Mouse (Mus musculus) CH12.LX (cell line): ENCODE data around the gene Zfp950. TPM values are rescaled to one million over a fixed set of nuclear protein-coding genes. Genes with fewer than 3 reads are reported as not detected.

Experiments used
- DNase-seq: peaks from one replicate; pipeline ENCODE4 v3.0.0-alpha.2; 2013; ENCODE audit errors: extremely low read depth
- H3K27ac ChIP-seq: 2 replicates; pipeline ENCODE4 v1.5.1; 2012; ENCODE audit warnings: low read depth, mild to moderate bottlenecking, control low read depth, moderate library complexity; ENCODE audit not compliant: insufficient read depth
- H3K27me3 ChIP-seq: replicated peaks from 2 replicates; pipeline ENCODE3; 2012; ENCODE audit warnings: inconsistent platforms
- H3K36me3 ChIP-seq, 2 experiments: replicated peaks in 1 of 2; 2 replicates each; pipeline versions ENCODE3 to v1.6.1; 2012; ENCODE audit warnings: inconsistent platforms in 1 of 2, low read length in 1 of 2, mild to moderate bottlenecking in 1 of 2, mixed read lengths in 1 of 2, moderate library complexity in 1 of 2; ENCODE audit not compliant: control insufficient read depth in 1 of 2, insufficient read depth in 1 of 2
- H3K4me1 ChIP-seq, 2 experiments: 2 replicates each; pipeline ENCODE4 v1.6.1; 2012; ENCODE audit warnings: inconsistent platforms in 1 of 2, moderate library complexity in 1 of 2; ENCODE audit not compliant: insufficient read depth in 2 of 2, control insufficient read depth in 1 of 2
- H3K4me2 ChIP-seq: 2 replicates; pipeline ENCODE4 v1.6.1; 2012; ENCODE audit warnings: low read depth, mild to moderate bottlenecking, control low read depth; ENCODE audit not compliant: poor library complexity, insufficient read depth, severe bottlenecking
- H3K4me3 ChIP-seq, 3 experiments: fragments of 150-350 bp in 1 of 3; sonication (generic) in 1 of 3; replicated peaks in 1 of 3; 2 replicates each; pipeline versions ENCODE3 to v1.5.1; 2011 to 2012; ENCODE audit warnings: low read depth in 2 of 3, low read length in 2 of 3, mild to moderate bottlenecking in 2 of 3, moderate library complexity in 2 of 3, control low read depth in 1 of 3, improper control_type of control experiment in 1 of 3, inconsistent platforms in 1 of 3, mixed read lengths in 1 of 3; ENCODE audit not compliant: poor library complexity in 1 of 3
- H3K79me2 ChIP-seq: replicated peaks from 2 replicates; pipeline ENCODE4 v1.6.1; 2012; ENCODE audit warnings: mild to moderate bottlenecking, moderate library complexity; ENCODE audit not compliant: control insufficient read depth, poor library complexity, insufficient read depth, severe bottlenecking; ENCODE audit errors: extremely low read depth
- H3K9ac ChIP-seq: 2 replicates; pipeline ENCODE4 v1.6.1; 2012; ENCODE audit warnings: low read depth, mild to moderate bottlenecking, control low read depth, moderate library complexity; ENCODE audit not compliant: insufficient read depth
- H3K9me3 ChIP-seq: replicated peaks from 2 replicates; pipeline ENCODE3; 2012; ENCODE audit warnings: low read length, inconsistent platforms, mixed read lengths
- BHLHE40 ChIP-seq: IDR thresholded peaks from 2 replicates; pipeline ENCODE4 v1.6.1; 2011; ENCODE audit warnings: mild to moderate bottlenecking, low read depth, low read length, improper control_type of control experiment
- CHD1 ChIP-seq: IDR thresholded peaks from 2 replicates; pipeline ENCODE4 v1.6.1; 2012; ENCODE audit warnings: low read depth, low read length, improper control_type of control experiment, inconsistent platforms
- EP300 ChIP-seq: IDR thresholded peaks from 2 replicates; pipeline ENCODE4 v1.6.1; 2011; ENCODE audit warnings: low read length, improper control_type of control experiment
- ETS1 ChIP-seq: conservative IDR thresholded peaks from 2 replicates; pipeline ENCODE4 v1.6.1; 2012; ENCODE audit warnings: low read depth, mild to moderate bottlenecking, inconsistent platforms, low read length, improper control_type of control experiment, moderate library complexity
- KAT2A ChIP-seq: IDR thresholded peaks from 2 replicates; pipeline ENCODE4 v1.6.1; 2012; ENCODE audit warnings: low read length, improper control_type of control experiment, inconsistent platforms; ENCODE audit not compliant: insufficient replicate concordance
- MAFK ChIP-seq: IDR thresholded peaks from 2 replicates; pipeline ENCODE4 v1.6.1; 2011; ENCODE audit warnings: low read length, improper control_type of control experiment; ENCODE audit not compliant: insufficient replicate concordance
- MAX ChIP-seq: IDR thresholded peaks from 2 replicates; pipeline ENCODE4 v1.6.1; 2011; ENCODE audit warnings: low read length, improper control_type of control experiment
- MXI1 ChIP-seq: IDR thresholded peaks from 2 replicates; pipeline ENCODE4 v1.6.1; 2011; ENCODE audit warnings: mild to moderate bottlenecking, low read depth, low read length, improper control_type of control experiment
- NELFE ChIP-seq: IDR thresholded peaks from 2 replicates; pipeline ENCODE4 v1.6.1; 2011; ENCODE audit warnings: low read depth, low read length, improper control_type of control experiment
- NRF1 ChIP-seq: IDR thresholded peaks from 2 replicates; pipeline ENCODE4 v1.6.1; 2014; ENCODE audit warnings: low read depth, mild to moderate bottlenecking, inconsistent platforms, low read length, improper control_type of control experiment, moderate library complexity
- PAX5 ChIP-seq: IDR thresholded peaks from 2 replicates; pipeline ENCODE4 v1.6.1; 2012; ENCODE audit warnings: low read length, inconsistent platforms, mixed read lengths
- POLR2A ChIP-seq: IDR thresholded peaks from 2 replicates; pipeline ENCODE4 v1.6.1; 2011; ENCODE audit warnings: low read depth, mild to moderate bottlenecking, improper control_type of control experiment, low read length
- RAD21 ChIP-seq: IDR thresholded peaks from 2 replicates; pipeline ENCODE4 v1.6.1; 2011; ENCODE audit warnings: low read depth, mild to moderate bottlenecking, low read length, improper control_type of control experiment, moderate library complexity
- SMC3 ChIP-seq: IDR thresholded peaks from 2 replicates; pipeline ENCODE4 v1.6.1; 2011; ENCODE audit warnings: low read depth, low read length, improper control_type of control experiment
- TBP ChIP-seq: conservative IDR thresholded peaks from 2 replicates; pipeline ENCODE4 v1.6.1; 2011; ENCODE audit warnings: low read depth, low read length, improper control_type of control experiment
- USF1 ChIP-seq: IDR thresholded peaks from 2 replicates; pipeline ENCODE4 v1.6.1; 2014; ENCODE audit warnings: low read depth, mild to moderate bottlenecking, inconsistent platforms, low read length, improper control_type of control experiment
- USF2 ChIP-seq: conservative IDR thresholded peaks from 2 replicates; pipeline ENCODE4 v1.6.1; 2011; ENCODE audit warnings: low read depth, low read length, improper control_type of control experiment
- ZC3H11A ChIP-seq: IDR thresholded peaks from 2 replicates; pipeline ENCODE4 v1.6.1; 2012; ENCODE audit warnings: low read depth, mild to moderate bottlenecking, inconsistent platforms, low read length, improper control_type of control experiment
- ZKSCAN1 ChIP-seq: IDR thresholded peaks from 2 replicates; pipeline ENCODE4 v1.6.1; 2012; ENCODE audit warnings: low read depth, inconsistent platforms, low read length, improper control_type of control experiment, borderline replicate concordance
- ZNF384 ChIP-seq: IDR thresholded peaks from 2 replicates; pipeline ENCODE4 v1.6.1; 2012; ENCODE audit warnings: low read depth, low read length, improper control_type of control experiment, inconsistent platforms
- dilution Hi-C: fragments of 300-500 bp; cut with MboI; formaldehyde crosslinking; loops from 2 replicates; pipeline ENCODE4 v1.14.3; 2020; ENCODE audit warnings: low sequenced_read_pairs; ENCODE audit not compliant: extremely low pct_unique_long_range_greater_than_20kb, extremely low pct_ligation_motif_present
- in situ Hi-C: fragments of 300-500 bp; cut with MboI; formaldehyde crosslinking; loops from 3 replicates; pipeline ENCODE4 v1.14.3; 2019; ENCODE audit warnings: low sequenced_read_pairs, low pct_ligation_motif_present, low pct_unique_long_range_greater_than_20kb, mixed read lengths
- polyA plus RNA-seq: library from polyadenylated mRNA; unstranded; fragments of >175 nt; gene quantifications from 2 replicates; pipeline ENCODE4 v1.2.1, GENCODE M21; 2012; ENCODE audit warnings: low read depth; ENCODE audit not compliant: insufficient read length
- total RNA-seq, 2 experiments: library from RNA; depleted of rRNA; stranded (reverse); fragments of 300-350 nt in 1 of 2; fragments of >200 nt in 1 of 2; gene quantifications; 2 replicates each; pipeline ENCODE4 v1.2.3; 2012 to 2014

Zfp950 gene
- total and polyA plus RNA-seq, 3 experiments, result 6.1 to 11.1 (median 10.8) TPM

DNA sequence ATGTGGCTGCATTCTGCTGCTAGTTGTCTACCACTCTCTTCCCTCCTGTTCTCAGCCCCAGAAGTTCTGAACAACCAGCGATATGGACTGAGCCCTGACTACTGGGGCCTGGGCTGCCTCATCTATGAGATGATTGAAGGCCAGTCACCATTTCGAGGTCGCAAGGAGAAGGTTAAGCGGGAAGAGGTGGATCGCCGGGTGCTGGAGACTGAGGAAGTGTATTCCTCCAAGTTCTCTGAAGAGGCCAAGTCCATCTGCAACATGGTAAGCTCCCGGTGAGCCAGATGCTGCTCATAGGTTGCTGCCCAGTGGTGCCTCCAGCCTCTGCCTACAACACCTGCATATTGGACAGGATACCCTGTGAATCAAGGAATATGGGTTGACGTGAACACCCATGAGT is 57.6 kb downstream of the Zfp950 start:
- TF ChIP-seq ZKSCAN1, result no peak
- TF ChIP-seq ZC3H11A, result no peak
- TF ChIP-seq EP300, result no peak
- TF ChIP-seq POLR2A, result no peak
- TF ChIP-seq MAX, result no peak
- TF ChIP-seq MAFK, result no peak
- no peak for TF ChIP-seq ETS1
- TF ChIP-seq CHD1, result no peak
- no peak for TF ChIP-seq BHLHE40
- no peak overlapping the region for H3K4me3 ChIP-seq
- H3K4me1 ChIP-seq, result peaks cover 12 to 19% of the 10 kb centered on the region in 2 experiments
- no peaks in the 10 kb centered on the region for H3K79me2 ChIP-seq
- dilution Hi-C loops (no loop called here), in situ Hi-C loops (loop anchor here (5.0 kb wide), 1 partner anchor 196 kb away; the partner anchor contains the start of gene Grk5)
- H3K27me3 ChIP-seq, result no peaks in the 10 kb centered on the region
- H3K36me3 ChIP-seq, result peaks cover 17 to 83% of the 10 kb centered on the region in 2 experiments
- H3K9ac ChIP-seq, result no peak overlapping the region
- H3K4me2 ChIP-seq, result no peak overlapping the region
- DNase-seq, result no peak
- no peak overlapping the region for H3K27ac ChIP-seq
- no peaks in the 10 kb centered on the region for H3K9me3 ChIP-seq

- in situ Hi-C loops (loop anchor here (5.0 kb wide), 1 partner anchor 193 kb away; the partner anchor contains the start of gene Grk5), dilution Hi-C loops (no loop called here)
- Histone ChIP-seq H3K36me3 (peaks cover 21 to 73% of the 10 kb centered on the region in 2 experiments), H3K79me2 (no peaks in the 10 kb centered on the region), H3K27ac (no peak overlapping the region), H3K9me3 (no peaks in the 10 kb centered on the region), H3K4me3 (no peak overlapping the region), H3K27me3 (no peaks in the 10 kb centered on the region), H3K4me1 (peaks cover 12 to 19% of the 10 kb centered on the region in 2 experiments), H3K9ac (no peak overlapping the region), H3K4me2 (no peak overlapping the region)
- DNase-seq, result no peak
- no peak for TF ChIP-seq CHD1
- TF ChIP-seq KAT2A, result no peak
- no peak for TF ChIP-seq PAX5
- no peak for TF ChIP-seq TBP
- TF ChIP-seq USF2, result no peak
- no peak for TF ChIP-seq POLR2A
- TF ChIP-seq MXI1, result no peak
- no peak for TF ChIP-seq NELFE
- no peak for TF ChIP-seq ETS1
- TF ChIP-seq RAD21, result no peak
- no peak for TF ChIP-seq USF1
- TF ChIP-seq SMC3, result no peak
- TF ChIP-seq NRF1, result no peak
- TF ChIP-seq ZNF384, result no peak
These were observed 60.3 kb downstream of the Zfp950 start for GRCm38 (mm10) chr19:61080251-61080749.
